Mouse (Mus musculus) activated CD4-positive, CD25-positive, alpha-beta regulatory T cell, adult 4 months (primary cell): ENCODE measurements around the gene Ercc6l2. TPM values are rescaled to one million over a fixed set of nuclear protein-coding genes. Genes with fewer than 3 reads are reported as not detected.
A peak's percentile ranks its signal among the peaks of the same experiment; 100 is the strongest.
"Not testable (repeated sequence)": the region's sequence is repeated elsewhere in the genome, so short reads cannot be mapped to it uniquely, and the experiment has no call there.

Source experiments
- ATAC-seq: one replicate; pipeline ENCODE4 v1.8.0; 2017
- polyA plus RNA-seq, 2 experiments: library from polyadenylated mRNA; unstranded; fragments of 100-300 nt; shearing (Covaris generic); gene quantifications; one replicate each; pipeline ENCODE4 v1.2.1; 2017

The Ercc6l2 gene
- polyA plus RNA-seq, 2 experiments from 2014 or later, result 15.7 to 17.3 TPM

DNA sequence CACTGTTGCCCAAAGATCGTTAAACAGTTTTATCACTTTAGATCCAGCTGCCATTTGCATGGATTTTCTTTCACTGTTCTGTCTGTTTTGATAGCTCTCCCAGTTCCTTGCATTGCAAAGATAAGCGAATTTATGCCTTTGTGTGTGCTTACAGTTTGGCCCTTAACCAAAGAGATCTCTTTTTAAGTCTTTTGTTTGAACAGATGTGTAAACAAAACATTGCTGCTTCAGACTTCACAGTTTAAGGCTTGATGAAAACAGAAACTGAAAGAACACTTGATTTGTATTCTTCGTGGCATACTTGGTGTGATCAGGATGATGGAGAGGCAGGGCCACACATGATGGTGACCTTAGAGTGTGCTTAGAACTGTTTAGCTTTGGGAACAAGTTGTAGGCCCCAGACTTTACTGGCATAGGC lies 70.5 kb downstream of the Ercc6l2 start:
- ATAC-seq, result peak; percentile 47

DNA sequence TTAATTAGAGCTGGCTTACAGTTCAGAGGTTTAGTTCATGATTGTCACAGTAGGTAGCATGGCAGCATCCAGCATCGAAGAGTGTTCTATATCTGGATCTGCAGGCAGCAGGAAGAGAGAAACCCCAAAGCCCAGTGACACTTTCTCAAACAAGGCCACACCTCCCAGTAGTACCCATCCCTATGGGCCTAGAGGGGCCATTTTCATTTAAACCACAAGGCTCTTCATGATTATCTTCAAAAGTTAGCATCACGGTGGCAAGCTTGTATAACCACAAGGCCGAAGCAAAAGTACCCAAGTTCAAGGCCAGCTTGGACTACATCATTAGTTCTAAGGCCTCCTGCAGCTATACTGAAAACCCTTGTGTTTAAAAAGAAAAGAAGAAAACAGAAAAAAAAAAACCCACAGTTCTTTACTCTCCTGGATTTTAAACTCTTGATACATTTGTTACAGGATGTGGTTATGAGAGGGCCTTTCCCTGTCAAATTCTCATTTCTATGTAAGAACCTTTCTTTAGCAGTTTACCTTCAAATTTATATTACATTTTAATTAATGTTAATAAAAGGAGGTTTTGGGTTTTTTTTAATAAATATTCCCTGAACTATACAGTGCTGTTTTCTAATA lies 71.5 kb downstream of the Ercc6l2 start:
- ATAC-seq, result peak; percentile 80

DNA sequence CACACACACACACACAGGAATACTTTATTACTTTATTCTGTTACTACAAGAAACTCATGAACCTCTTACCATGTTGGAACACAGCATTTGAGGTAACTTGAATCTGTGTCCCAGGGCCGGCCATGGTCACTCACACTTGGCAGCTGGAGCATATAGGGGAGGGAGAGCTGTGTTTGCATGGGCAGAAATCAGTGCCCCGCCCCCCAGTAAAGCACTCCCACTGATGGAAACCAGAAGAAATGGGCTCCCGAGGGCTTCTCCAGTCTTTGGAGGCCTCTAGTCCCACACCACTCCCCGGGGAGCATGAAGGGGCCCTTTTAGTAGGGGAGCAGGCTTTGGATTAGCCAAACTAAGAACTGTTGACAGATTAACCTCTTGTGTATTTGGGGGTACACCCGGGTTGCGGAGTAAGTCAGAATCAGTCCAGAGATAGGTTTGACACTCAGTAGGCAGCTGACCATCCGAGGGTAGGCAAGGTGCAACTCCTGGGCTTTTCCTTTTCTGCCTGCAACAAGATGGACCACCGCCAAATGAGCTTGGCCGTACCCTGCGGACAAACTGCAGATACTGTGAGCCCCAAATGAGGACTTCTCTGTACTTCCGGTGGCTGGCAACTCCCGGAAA lies 85.8 kb downstream of the Ercc6l2 start:
- peak; percentile 32 for ATAC-seq

DNA sequence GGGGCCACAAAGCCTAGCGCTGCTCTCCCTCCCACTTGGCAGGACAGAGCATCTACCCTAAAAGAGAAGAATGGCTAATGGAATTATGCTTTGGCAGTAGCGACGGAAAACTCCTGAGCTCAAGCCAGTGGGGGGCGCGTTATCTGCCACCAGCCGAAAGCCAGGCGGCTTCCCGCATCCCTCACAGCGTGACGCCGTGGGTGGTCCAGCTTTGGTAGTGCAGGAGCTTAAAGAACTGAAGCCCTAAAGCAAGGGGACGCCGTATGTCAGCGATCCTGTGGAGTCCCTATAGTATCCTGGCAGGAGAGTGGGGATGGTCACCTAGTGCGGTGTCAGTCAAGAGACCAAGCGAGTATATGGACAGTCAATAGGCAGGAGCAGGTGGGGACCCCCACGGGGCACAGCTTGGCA lies 86.3 kb downstream of the Ercc6l2 start:
- ATAC-seq, result no peak

DNA sequence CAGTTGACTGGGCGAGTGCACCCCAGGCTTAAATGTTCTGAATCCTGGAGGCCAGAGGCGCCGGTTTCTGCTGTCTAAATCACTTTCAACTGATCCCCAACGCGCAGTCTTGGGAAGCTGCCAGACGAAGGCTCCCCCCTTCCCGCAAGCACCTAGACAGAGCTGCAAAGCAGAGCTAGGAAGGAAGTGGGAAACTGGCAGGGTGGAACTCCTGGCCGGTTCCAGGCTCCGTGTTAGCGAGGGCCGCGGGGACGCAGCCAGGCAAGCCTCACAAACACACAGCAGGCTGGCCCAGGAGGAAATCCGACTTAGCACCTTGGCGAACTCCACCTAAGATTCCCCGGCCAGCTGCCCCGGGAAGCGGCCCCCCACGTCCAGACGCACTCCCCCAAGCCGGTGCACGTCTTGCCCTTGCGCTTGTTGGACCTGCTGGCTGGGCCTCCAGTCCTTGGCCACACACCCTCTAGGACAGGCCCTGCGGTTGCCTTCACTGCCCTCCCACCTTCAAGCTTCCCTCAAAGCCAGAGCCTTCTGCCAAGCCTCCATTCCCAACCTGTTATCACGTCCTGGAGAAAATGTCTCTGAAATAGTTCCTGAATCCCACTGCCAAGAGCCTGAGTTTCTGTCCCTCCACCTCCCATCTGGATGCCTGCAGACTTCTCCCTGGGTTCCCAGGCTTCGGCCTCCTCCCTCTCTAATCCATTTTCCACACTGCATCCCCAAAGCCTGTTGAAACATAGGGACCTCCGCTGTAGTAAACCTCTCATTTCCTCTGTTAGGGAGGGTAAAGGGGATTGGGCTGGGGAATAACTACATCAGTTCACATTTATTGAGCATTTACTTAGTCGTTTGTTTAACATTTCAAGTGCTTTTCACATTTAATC lies 86.9 kb downstream of the Ercc6l2 start:
- ATAC-seq, result no peak

DNA sequence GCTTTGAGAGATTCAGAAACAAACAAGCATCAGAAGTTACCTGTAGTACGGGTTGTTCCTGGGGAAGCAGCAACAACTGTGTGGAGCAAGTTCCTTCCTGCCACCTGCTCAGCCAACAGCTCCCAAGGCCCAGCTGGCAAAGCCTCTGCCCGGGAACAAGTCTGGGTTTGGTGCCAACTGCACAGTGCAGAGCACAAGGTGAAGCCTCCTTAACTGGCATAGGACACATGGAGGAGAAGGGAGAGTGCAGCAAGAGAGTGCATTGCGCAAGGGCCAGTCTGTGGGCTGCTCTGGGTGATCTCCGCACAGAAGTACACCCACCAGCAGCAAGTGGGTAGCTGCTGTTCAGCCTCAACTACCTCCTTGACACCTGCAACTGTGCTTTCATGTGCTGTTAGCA lies 91.5 kb downstream of the Ercc6l2 start:
- no peak for ATAC-seq

DNA sequence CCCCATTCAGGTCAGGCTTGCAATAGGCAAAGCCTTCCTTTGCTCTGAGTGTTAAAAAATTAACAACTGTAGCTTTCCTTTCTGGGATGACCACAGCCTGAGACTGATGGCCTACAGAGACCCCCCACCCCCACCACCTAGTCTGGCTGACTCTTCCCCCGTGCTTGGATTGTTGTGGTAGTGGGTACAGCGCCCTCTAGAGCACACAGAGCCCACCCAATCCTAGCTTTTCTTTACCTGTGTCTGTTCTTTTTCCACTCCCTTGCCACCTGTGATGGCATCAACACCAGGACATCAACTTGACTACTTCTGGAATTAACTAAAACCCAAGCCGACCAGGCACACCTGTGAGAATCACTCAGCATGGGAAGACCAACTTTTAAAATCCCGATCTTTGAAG lies 92.4 kb downstream of the Ercc6l2 start:
- no peak for ATAC-seq

DNA sequence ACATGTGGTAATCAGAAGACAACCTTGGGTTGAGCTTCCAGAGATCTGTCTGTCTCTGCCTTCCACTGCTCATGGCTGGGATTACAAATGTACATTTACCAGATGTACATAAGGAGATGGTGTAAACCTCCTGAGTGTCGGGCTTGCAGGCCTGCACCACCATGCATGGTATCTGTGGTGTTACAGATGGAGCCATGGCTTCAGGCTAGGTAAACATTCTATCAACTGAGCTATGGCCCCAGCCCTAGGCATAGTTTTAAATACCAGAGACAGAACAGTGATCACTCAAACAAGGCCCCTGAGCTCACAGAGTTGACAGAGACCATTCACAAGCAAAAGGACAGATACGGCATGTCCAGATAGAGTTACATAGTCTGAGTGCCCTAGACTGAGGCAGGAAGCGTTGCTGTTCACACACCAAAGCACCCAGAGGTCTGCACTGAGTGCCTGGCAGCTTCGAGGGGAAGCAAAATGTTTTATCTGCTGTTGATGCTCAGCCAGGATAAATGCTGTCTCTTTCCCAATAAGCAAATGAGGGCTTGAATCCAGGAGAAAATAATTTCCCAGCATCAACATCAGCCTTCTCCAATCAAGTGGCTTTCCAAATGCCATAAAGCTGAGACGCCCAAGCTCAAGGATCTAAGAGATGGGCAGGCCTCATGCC lies 95.2 kb downstream of the Ercc6l2 start:
- ATAC-seq, result no peak

DNA sequence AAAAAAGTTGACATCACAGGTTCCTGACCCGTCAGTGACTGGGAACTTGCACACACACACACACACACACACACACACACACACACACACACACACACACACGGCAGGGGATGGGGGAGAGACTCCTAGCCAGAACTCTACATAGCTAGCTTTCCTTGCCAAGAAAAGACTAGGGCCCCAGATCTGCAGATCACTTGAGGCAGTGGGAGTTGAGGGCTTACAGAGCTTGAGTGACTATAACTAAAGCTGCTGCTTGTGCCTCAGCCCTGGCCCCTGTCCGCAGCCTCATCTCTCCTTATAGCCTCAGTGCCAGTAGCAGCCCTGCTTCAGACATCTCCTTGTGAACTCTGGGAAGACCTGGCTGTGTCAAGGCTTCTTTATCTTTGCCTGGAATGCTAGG lies 96.6 kb downstream of the Ercc6l2 start:
- no peak for ATAC-seq

DNA sequence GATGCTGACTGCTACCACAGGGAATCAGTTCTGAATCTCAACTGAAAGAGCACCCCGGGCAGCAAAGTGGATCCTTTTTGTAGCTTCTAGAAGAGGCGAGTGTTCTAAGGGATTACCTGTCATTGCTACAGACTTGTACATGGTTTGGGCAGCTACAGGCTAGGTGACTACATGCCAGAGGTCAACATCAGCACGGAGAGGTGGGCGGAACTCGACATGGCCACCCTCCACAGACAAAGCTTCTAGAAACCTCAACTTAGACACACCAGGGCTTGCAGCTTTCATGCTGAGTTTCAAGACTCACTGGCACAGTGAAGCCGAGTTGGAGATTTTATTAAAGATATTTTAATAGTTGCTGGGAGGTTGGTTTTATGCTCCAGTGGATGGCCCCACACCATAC lies 98.1 kb downstream of the Ercc6l2 start:
- ATAC-seq, result no peak

DNA sequence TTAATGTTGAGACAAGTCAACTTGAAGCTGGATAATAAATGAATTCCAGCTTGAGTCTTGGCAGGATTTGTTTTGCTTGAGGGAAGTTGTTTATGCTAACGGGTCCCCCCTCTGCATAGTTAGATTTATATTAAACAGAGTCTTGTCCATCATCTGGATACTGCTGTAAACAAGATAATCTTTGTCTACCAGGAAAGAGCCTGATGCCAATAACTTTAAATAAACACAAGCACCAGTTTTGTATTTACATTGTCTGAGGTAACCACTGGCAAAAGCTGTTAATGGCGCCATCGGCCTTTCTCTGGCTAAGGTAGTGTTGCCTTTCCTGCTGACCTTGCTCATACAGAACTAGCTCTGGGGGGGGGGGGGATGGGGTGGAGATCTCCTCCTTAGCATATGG lies 100.1 kb downstream of the Ercc6l2 start:
- ATAC-seq, result no peak

DNA sequence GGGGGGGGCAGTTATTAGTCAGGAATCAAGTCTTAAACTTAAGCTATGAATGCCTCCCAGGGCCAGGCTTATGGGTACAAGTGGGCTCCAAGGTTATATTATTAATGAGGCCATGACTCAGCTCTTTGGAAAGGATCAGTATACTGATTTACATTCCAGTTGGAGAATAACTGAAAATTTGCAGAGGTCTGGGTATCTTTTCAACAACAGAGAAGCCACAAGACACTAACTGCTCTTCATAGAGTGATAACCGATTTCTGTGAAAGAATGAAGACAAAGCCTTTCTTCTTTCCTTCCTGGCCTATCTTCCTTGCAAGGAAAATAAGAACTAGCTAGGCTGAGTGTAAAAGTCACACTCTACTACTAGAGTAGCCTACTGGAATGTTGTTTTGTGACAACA lies 100.6 kb downstream of the Ercc6l2 start:
- ATAC-seq, result no peak

DNA sequence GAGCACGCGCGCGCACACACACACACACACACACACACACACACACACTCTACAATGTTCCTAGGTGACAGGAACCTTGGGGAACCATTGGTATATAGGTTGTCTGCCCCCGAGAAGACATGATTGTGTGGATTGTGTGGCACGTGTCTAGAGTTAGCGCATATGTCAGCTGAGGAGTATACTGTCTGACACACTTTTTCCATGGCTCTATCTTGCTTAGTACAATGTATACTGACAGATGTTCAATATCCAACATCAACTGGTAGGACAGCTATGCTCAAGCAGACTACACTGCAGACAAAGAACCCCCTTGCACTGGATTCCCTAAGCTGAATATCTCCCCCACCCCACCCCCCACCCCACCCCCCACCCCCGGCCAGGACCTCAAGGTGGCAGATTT lies 101.5 kb downstream of the Ercc6l2 start:
- ATAC-seq, result no peak

DNA sequence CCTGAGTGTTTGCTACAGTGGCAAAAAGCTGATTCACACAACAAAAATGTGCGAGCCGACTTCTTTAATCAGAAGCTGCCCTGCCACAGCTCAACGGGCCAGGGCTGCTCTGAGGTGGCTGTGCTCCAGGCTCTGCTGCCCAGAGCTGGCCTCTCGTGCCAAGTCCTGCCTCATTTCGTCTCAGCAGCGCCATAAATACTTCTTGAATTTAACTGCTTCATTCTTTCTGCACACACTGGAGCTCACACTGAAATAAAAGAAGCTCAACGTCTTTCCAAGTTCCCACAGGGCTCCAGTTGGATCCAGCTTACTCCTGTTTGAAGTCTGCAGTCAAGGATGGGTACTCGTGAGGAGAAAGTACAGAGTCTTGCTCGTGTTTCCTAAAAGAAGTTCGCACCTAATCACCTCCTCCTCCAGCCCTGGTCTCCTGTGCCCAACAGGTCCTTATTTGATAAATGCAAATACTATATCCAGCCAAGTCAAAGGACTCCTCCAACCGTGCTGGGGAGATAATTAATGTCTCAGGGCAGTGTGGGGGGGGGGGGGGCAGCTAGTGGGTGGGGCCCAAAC lies 102.2 kb downstream of the Ercc6l2 start:
- no peak for ATAC-seq

DNA sequence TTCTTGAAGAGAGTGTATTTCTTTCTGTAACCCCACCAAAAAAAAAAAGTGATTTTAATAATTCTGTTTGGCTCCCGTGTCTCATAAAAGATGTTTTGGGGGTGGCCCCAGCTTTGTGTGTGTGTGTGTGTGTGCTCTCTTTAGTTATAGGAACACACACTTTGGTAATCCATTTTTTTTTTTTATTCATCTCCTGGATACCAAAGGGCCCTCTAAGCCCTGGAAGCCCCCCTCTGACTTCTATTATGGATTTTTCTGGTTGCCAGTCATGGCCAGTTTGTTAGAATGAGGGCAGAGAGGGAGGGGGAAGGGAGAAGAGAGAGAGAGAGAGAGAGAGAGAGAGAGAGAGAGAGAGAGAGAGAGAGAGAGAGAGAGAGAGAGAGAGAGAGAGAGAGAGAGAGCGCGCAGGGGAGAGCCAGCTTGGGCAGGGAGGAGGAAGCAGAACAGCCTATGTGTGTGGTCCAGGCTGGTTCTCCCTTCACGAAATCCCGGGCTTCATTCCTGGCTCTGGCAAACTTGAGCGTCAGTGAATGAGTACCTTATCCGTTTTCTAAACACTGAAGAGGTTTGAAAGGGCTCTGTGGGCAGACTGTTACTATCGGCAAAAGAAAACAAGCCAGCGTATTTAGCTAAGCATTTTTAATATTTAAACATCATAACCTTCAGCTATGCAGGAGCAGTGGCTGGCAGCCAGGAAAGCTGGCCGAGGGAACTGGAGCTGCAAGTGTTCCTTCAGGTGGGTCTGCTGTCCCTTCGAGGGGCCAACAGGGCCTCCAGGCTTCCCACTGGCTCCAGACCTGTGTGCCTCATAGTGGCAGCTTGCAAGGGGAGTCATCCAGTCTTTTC lies 103.0 kb downstream of the Ercc6l2 start:
- no peak for ATAC-seq

DNA sequence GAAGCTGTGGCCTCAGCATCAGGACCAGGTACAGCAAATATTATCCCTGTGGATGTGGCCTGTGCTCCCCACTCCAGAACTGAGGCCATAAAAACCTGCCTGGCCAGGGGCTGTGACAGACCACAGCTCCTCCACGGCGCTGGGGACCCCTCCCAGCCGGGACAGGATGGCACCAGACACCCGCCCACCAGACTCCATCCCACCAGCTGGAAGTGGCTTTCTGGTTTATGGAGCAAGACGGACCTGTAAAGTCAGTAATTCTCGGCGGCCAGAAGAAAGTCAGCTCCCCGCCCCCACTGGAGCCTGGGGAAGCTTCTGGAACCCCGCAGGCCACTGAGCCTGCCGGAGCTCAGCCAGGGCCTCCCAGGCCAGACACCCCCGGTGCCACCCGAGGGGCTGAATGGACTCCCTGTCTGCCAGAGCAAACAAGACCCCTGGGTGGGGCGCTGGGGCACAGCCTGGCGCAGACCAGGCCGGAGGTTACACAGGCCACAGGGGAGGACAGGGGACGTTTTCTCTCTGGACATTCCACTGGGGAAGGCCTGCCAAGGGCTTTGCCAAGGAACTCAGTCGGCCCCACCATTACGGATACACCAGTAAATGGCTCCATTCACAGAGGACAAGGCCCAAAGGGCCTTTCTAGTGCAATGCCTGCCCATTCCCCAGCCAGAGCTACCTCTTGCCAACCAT lies 103.8 kb downstream of the Ercc6l2 start:
- ATAC-seq, result no peak

DNA sequence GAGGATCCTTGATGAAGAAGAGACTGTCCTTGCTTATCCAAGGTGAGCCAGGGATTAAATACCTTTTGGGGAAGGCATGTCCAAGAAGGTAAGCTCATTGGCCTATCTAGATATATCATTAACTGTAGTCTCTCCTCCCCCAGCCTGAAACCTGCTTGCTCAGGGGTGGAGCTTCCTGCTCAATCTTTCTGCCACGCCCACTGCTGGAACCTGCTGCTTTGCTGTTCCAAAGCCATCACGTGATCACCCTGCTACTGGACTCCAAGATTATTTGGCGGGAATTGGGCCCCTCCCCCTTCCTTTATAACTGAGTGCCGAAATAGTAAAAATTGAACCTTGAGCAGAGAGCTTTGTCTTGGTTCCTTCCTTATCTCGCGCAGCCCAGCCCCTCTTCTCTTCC lies 109.0 kb downstream of the Ercc6l2 start:
- ATAC-seq, result not testable (repeated sequence)

DNA sequence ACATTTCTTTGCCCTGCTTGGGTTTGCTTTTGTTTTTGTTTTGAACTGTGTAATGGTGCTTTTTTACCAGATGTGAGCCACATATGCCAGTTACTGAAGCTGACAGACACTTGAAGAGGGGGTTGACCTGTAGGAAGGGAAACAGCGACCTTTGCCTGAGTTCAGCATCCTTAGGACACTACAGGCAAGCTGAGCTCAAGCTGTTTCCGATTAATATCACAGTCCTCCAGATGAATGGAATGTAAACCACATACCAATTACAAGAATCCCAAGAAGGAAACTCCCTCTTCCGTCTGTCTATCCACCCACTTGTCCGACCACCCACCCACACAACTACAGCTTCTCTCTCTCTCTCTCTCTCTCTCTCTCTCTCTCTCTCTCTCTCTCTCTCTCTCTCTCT lies 112.3 kb downstream of the Ercc6l2 start:
- no peak for ATAC-seq

DNA sequence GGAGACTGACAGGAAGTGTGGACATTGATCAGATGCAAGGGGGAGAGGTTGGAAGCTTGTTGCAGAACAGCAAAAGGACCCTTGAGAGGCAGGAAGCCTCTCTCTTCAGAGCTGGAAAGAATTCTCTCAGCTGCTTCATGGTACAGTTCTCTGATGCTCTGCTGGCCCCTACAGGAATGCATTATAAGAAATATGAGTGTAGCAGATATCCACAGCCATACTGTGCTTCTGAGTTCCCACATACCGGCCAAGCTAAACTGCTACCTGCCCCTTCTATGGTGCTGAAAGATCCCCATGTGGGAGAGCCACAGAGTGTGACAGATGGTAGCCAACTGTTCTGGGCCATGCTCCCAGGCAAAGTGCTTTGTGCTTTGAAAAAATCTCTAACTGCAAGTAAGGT lies 114.3 kb downstream of the Ercc6l2 start:
- ATAC-seq, result peak; percentile 36

DNA sequence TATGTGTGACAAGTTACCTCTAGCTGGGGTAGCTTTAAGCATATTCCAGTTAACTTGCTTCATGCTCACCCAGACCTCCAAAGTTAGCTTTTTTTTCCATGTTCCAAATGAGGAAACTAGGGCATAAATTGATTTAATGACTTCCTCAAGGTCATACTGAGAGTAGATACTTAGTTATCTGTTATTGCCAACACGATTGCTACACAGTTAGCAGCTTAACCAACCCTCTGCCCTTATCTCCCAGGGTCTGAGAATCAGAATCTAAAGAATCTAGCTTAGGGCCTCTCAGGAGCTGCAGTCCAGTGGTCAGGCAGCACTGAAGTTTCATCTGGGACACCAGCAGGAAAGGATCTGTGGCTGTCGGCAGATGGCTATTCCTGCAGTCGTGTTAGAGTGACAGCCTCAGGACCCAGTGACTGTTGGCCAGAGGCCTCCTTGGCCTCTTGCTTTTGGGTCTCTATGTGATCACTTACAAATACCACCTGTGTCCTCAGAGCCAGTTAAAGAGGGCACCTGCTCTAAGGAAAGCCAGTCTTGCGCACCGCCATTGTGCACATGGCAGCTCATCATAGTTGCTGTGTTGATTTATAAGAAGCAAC lies 115.0 kb downstream of the Ercc6l2 start:
- ATAC-seq, result no peak

DNA sequence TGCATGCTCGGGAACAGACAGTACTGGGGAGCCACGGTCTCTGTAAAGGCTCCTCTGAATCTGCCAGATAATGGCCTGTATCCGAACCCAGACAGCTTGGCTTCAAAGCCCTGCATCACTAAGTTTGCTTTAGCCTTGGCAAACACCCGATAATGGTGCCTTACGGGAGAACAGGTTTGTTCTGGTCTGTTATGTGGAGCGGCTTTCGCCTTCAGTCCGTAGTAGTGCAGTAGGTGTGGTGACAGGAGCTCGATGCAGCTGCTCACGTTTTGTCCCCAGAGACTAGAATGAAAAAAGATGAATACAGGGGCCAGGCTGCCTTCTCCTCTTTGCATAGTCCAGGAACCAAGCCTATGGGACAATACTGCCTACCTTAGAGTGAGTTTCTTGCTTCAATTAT lies 115.5 kb downstream of the Ercc6l2 start:
- no peak for ATAC-seq
